Mouse (Mus musculus): ENCODE measurements around the gene Nnmt. TPM values are rescaled to one million over a fixed set of nuclear protein-coding genes. Genes with fewer than 3 reads are reported as not detected.

Nnmt gene
- polyA plus RNA-seq, 1 experiment from 2014 or later: 2.8 TPM

DNA sequence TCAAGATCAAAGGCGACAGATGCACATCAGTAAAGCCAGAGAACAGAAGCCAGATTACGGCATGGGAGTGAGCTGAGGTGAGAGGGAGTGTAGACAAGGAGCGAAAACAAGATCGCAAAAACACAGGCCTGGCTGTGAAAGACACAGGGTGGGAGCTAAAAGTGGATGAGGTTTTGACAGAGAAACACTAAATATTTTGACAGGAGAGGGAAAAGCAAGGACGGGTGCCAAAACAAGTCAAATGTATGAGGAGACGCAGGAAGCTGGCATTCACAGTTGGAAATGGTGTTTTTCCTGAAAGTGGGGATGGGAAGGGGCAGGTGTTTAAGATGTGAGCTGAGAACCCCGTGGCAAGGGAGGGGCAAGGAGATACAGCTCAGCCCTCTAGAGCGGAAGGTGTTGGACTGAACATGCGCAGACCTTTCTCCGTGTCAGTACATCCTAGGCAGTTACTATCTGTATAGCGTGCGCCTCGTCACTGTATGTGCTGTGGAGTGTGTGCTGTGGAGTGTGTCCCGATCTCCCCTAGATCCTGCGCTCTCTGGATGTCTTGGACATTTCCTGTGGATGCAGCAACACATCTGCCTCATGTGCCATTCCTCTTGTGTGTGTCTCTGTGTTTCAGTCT is 33.3 kb upstream of the Nnmt start:
- WGBS: 56% methylated on average over 15 of the region's 15 CpGs

DNA sequence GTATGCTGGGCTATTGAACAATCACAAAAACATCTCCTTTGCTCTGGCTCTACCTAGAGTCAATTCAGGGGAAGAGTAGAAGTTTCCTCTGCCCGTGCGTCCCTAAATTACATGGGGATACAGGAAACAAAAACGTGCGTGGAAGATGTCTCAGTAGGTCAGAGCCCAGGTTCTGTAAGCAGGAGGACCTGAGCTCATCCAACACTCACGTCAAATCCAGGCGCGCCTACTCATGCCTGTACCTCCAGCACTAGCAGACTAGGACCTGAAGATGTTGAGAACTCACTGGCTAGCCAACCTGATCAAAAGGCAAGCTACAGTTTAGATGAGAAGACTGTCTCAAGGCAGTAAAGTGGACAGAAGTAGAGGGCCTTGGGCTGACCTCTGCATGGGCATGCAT is 32.2 kb upstream of the Nnmt start:
- H3K27ac ChIP-seq (ENCODE audit: low read length): no peak overlapping the region
- no peak overlapping the region for H3K9ac ChIP-seq (ENCODE audit: low read length)
- H3K9me3 ChIP-seq (replicated peaks; ENCODE audit: control insufficient read depth, low read length): no peaks in the 10 kb centered on the region
- no peaks in the 10 kb centered on the region for H3K27me3 ChIP-seq (ENCODE audit: control insufficient read depth, insufficient read depth, low read length)
- WGBS: 89% methylated on average over 7 of the region's 7 CpGs
- ATAC-seq (ENCODE audit: insufficient read depth, low FRiP score): no peak
- no peak overlapping the region for H3K4me3 ChIP-seq (replicated peaks; ENCODE audit: low read length)
- H3K4me1 ChIP-seq (ENCODE audit: control insufficient read depth, insufficient read depth, low read length): no peaks in the 10 kb centered on the region; the same call in 1 of the 2 replicates
- H3K4me2 ChIP-seq (ENCODE audit: low read depth, low read length): no peak overlapping the region
- H3K36me3 ChIP-seq (ENCODE audit: control insufficient read depth, insufficient read depth, low read length): no peaks in the 10 kb centered on the region

More for the DNA sequence above, 33.3 kb upstream of the Nnmt start:
- ATAC-seq (ENCODE audit: insufficient read depth, low FRiP score): no peak
- Histone ChIP-seq H3K27me3 (ENCODE audit: control insufficient read depth, insufficient read depth, low read length) (no peaks in the 10 kb centered on the region), H3K4me3 (replicated peaks; ENCODE audit: low read length) (no peak overlapping the region), H3K4me1 (ENCODE audit: control insufficient read depth, insufficient read depth, low read length) (no peaks in the 10 kb centered on the region; the same call in 1 of the 2 replicates), H3K36me3 (ENCODE audit: control insufficient read depth, insufficient read depth, low read length) (no peaks in the 10 kb centered on the region), H3K27ac (ENCODE audit: low read length) (no peak overlapping the region), H3K9ac (ENCODE audit: low read length) (no peak overlapping the region), H3K4me2 (ENCODE audit: low read depth, low read length) (no peak overlapping the region), H3K9me3 (replicated peaks; ENCODE audit: control insufficient read depth, low read length) (no peaks in the 10 kb centered on the region)

DNA sequence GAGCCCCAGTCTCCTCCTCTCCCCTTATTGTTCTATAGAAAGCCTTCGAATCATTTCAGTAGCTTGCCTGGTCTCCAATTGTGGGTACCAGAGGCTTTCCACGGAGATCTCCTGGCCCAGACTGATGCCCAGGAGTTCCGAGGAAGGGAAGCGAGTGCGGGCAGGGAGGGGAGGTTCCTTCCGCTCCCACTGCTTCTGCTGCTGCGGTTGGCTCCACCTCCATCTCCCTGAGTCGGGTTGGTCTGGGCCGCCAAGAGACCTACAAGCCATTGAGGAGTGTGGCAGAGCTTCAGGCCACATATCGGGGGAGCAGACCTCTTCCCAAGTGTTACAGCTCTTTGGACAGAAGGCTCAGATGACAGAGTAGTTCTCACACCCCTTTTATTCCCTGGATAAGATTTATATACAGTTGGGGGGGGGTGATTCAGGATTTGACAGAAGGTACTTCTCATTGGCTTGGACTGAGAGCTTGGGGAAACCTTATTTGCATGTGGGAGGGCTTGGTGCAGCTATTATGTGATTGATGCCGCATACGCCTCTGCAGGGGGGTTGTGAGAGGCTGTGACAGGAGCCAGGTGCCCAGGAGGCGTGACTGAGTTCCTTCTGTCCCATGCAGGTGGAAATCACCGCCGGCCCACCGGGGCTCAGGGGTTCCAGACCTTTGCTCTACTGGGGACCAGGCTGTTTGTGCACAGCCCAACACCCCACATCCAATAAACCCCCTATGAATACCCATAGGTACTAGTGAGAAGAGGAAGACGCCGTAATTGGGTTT is 30.8 kb upstream of the Nnmt start:
- ATAC-seq (ENCODE audit: insufficient read depth, low FRiP score): no peak
- Histone ChIP-seq H3K27me3 (ENCODE audit: control insufficient read depth, insufficient read depth, low read length) (no peaks in the 10 kb centered on the region), H3K27ac (ENCODE audit: low read length) (no peak overlapping the region), H3K9ac (ENCODE audit: low read length) (no peak overlapping the region), H3K9me3 (replicated peaks; ENCODE audit: control insufficient read depth, low read length) (no peaks in the 10 kb centered on the region), H3K36me3 (ENCODE audit: control insufficient read depth, insufficient read depth, low read length) (no peaks in the 10 kb centered on the region), H3K4me1 (ENCODE audit: control insufficient read depth, insufficient read depth, low read length) (no peaks in the 10 kb centered on the region; the same call in 1 of the 2 replicates), H3K4me2 (ENCODE audit: low read depth, low read length) (no peak overlapping the region), H3K4me3 (replicated peaks; ENCODE audit: low read length) (no peak overlapping the region)
- WGBS: 35% methylated on average over 18 of the region's 18 CpGs

DNA sequence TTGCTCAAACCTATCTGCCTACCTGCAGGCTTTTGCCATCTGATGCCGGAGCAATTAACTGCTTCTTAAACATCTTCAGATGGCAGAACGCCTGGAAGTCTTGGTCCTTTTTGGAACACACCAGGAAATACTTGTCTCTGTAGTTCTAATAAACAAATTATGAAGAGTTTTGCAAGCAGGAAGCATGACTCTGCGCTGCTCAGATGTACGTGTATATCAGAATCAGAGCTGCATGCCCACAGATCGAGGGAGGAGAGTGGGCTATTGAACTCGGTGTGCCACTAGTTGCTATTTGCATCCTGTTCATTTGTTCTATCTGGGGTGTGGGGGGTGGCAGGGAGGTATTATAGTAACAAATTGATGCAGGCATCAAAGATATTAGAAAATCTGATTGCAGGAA is 28.2 kb upstream of the Nnmt start:
- Histone ChIP-seq H3K27me3 (ENCODE audit: control insufficient read depth, insufficient read depth, low read length) (no peaks in the 10 kb centered on the region), H3K4me1 (ENCODE audit: control insufficient read depth, insufficient read depth, low read length) (no peaks in the 10 kb centered on the region; the same call in 1 of the 2 replicates), H3K4me3 (replicated peaks; ENCODE audit: low read length) (no peak overlapping the region), H3K9me3 (replicated peaks; ENCODE audit: control insufficient read depth, low read length) (no peaks in the 10 kb centered on the region), H3K4me2 (ENCODE audit: low read depth, low read length) (no peak overlapping the region), H3K27ac (ENCODE audit: low read length) (no peak overlapping the region), H3K9ac (ENCODE audit: low read length) (no peak overlapping the region), H3K36me3 (ENCODE audit: control insufficient read depth, insufficient read depth, low read length) (no peaks in the 10 kb centered on the region)
- no peak for ATAC-seq (ENCODE audit: insufficient read depth, low FRiP score)
- WGBS: 70% methylated on average over 6 of the region's 6 CpGs

DNA sequence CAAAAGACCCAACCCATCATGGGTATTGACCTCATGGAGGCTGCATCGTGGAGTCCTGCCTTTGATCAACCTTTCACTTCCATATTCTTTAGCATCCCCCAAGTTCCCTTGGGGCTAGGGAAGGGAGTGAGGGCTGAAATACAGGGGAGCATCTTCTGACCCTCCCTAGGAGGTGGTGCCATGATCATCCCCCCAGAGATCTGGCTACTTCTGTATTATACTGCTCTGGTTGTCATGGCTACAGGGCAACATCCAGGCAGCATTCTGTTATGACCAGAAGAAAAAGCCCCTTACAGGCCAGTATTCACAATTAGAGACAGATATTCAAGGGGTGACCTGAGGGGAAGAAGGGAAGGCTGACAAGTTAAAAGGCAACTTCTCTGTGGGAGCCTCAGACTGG is 14.3 kb upstream of the Nnmt start:
- H3K9ac ChIP-seq (ENCODE audit: low read length): no peak overlapping the region
- H3K4me2 ChIP-seq (ENCODE audit: low read depth, low read length): no peak overlapping the region
- no peaks in the 10 kb centered on the region for H3K4me1 ChIP-seq (ENCODE audit: control insufficient read depth, insufficient read depth, low read length)
- WGBS: 72% methylated on average over 1 of the region's 1 CpGs
- no peaks in the 10 kb centered on the region for H3K9me3 ChIP-seq (replicated peaks; ENCODE audit: control insufficient read depth, low read length)
- H3K27me3 ChIP-seq (ENCODE audit: control insufficient read depth, insufficient read depth, low read length): 0 out of 2 replicates have a peak, but pooled peaks cover 6% of the 10 kb centered on the region
- no peak overlapping the region for H3K27ac ChIP-seq (ENCODE audit: low read length)
- no peak overlapping the region for H3K4me3 ChIP-seq (replicated peaks; ENCODE audit: low read length)
- H3K36me3 ChIP-seq (ENCODE audit: control insufficient read depth, insufficient read depth, low read length): no peaks in the 10 kb centered on the region
- ATAC-seq (ENCODE audit: insufficient read depth, low FRiP score): no peak

DNA sequence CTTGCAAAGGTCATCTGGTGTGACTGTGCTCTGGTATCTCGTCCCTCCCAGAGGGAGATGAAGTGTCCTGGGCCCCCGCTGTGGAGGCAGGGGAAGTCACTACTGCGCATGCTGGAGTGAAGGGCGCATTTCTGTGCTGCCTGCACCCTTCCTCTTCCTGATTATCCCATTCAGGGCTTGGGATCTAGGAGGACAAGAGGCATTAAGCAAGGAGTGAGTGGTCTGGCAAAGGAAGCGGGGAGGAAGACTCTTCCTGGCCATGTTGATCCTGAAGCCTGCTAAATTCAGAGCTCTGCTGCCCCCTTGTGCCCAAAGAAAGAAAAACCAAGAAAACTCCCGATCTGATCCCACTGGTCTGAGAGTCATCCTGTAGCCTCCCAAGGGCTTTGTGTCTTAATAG is 13.6 kb upstream of the Nnmt start:
- no peak overlapping the region; the same call in 1 of the 2 replicates for H3K4me2 ChIP-seq (ENCODE audit: low read depth, low read length)
- H3K27me3 ChIP-seq (ENCODE audit: control insufficient read depth, insufficient read depth, low read length): 0 out of 2 replicates have a peak, but pooled peaks cover 6% of the 10 kb centered on the region
- 0 out of 2 replicates have a peak, but pooled peaks have one; percentile 25 for ATAC-seq (ENCODE audit: insufficient read depth, low FRiP score)
- no peaks in the 10 kb centered on the region for H3K4me1 ChIP-seq (ENCODE audit: control insufficient read depth, insufficient read depth, low read length)
- WGBS: 21% methylated on average over 6 of the region's 6 CpGs
- H3K9me3 ChIP-seq (replicated peaks; ENCODE audit: control insufficient read depth, low read length): no peaks in the 10 kb centered on the region
- H3K4me3 ChIP-seq (replicated peaks; ENCODE audit: low read length): no peak overlapping the region
- H3K9ac ChIP-seq (ENCODE audit: low read length): no peak overlapping the region
- no peaks in the 10 kb centered on the region for H3K36me3 ChIP-seq (ENCODE audit: control insufficient read depth, insufficient read depth, low read length)
- H3K27ac ChIP-seq (ENCODE audit: low read length): no peak overlapping the region

DNA sequence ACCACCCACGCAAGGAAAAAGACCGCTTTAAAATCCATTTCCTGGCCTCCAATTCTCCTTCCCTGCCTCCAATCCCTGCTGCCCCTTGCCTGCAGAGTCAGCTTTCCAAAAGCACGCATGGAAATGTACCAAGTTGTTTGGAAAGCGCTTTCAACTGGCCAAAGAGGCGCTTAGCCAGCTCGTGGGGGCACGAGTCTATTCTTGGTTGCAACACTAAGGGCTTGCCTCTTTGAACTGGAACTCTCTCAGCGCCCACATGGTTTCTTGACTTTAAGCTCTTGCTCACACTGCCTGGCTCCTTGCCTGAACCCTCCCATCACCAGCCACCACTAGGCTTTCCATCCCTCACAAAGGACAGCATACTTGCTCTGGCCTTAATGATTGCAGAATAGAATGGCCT is 13.2 kb upstream of the Nnmt start:
- ATAC-seq (ENCODE audit: insufficient read depth, low FRiP score): 0 out of 2 replicates have a peak, but pooled peaks have one; percentile 13

DNA sequence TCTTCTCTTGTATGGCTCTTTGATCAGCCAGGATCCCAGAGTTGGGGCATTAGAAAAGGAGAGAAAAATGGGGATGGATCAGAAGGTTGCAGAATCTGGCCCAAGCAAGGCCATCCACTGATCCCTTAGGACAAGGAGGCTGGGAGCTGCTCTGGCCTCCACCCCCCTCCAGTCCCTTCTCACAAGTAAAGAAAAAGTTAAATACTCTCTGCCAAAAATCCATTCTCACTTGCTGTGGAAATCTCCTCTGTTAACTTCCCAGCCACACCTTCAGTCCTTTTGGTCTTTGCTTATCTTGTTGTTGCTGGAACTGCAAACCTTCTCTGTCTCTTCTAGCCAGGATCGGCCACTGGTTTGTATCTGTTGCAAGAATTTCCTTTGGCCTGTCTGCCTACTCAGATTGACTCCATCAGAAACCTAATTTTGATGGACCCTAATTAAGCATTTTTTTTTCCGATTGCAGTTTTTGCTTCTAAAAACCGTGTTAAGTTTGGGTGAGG is 12.6 kb upstream of the Nnmt start:
- Histone ChIP-seq H3K4me3 (replicated peaks; ENCODE audit: low read length) (no peak overlapping the region), H3K36me3 (ENCODE audit: control insufficient read depth, insufficient read depth, low read length) (no peaks in the 10 kb centered on the region), H3K9ac (ENCODE audit: low read length) (no peak overlapping the region), H3K4me2 (ENCODE audit: low read depth, low read length) (no peak overlapping the region), H3K9me3 (replicated peaks; ENCODE audit: control insufficient read depth, low read length) (no peaks in the 10 kb centered on the region), H3K27me3 (ENCODE audit: control insufficient read depth, insufficient read depth, low read length) (0 out of 2 replicates have a peak, but pooled peaks cover 6% of the 10 kb centered on the region), H3K4me1 (ENCODE audit: control insufficient read depth, insufficient read depth, low read length) (no peaks in the 10 kb centered on the region), H3K27ac (ENCODE audit: low read length) (no peak overlapping the region)
- 78% methylated on average over 3 of the region's 3 CpGs for WGBS
- ATAC-seq (ENCODE audit: insufficient read depth, low FRiP score): no peak

More for the DNA sequence above, 13.2 kb upstream of the Nnmt start:
- Histone ChIP-seq H3K9me3 (replicated peaks; ENCODE audit: control insufficient read depth, low read length) (no peaks in the 10 kb centered on the region), H3K4me2 (ENCODE audit: low read depth, low read length) (no peak overlapping the region), H3K9ac (ENCODE audit: low read length) (no peak overlapping the region), H3K27me3 (ENCODE audit: control insufficient read depth, insufficient read depth, low read length) (0 out of 2 replicates have a peak, but pooled peaks cover 6% of the 10 kb centered on the region), H3K27ac (ENCODE audit: low read length) (no peak overlapping the region), H3K4me1 (ENCODE audit: control insufficient read depth, insufficient read depth, low read length) (no peaks in the 10 kb centered on the region), H3K36me3 (ENCODE audit: control insufficient read depth, insufficient read depth, low read length) (no peaks in the 10 kb centered on the region), H3K4me3 (replicated peaks; ENCODE audit: low read length) (no peak overlapping the region)
- 75% methylated on average over 8 of the region's 8 CpGs for WGBS

DNA sequence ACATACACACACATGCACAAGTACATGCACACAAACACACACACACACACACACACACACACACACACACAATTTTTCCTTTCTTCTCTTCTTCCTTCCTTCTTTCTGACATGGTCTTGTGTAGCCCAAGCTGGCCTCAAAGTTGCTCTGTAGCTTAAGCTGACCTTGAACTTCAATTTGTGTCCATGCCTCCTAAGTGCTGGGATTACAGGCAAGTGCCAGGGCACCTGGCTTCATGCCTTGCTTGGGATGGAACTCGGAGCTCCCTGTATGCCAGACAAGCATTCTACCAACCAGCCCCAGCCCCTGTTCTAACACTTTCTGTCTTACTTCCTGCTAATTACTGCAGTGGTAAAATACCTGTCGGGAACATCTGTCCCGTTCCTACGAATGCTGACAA is 8.3 kb upstream of the Nnmt start:
- no peaks in the 10 kb centered on the region for H3K27me3 ChIP-seq (ENCODE audit: control insufficient read depth, insufficient read depth, low read length)
- H3K4me3 ChIP-seq (replicated peaks; ENCODE audit: low read length): no peak overlapping the region
- no peaks in the 10 kb centered on the region for H3K36me3 ChIP-seq (ENCODE audit: control insufficient read depth, insufficient read depth, low read length)
- H3K4me2 ChIP-seq (ENCODE audit: low read depth, low read length): no peak overlapping the region
- H3K4me1 ChIP-seq (ENCODE audit: control insufficient read depth, insufficient read depth, low read length): no peaks in the 10 kb centered on the region
- 74% methylated on average over 4 of the region's 4 CpGs for WGBS
- no peak overlapping the region for H3K27ac ChIP-seq (ENCODE audit: low read length)
- ATAC-seq (ENCODE audit: insufficient read depth, low FRiP score): no peak
- H3K9ac ChIP-seq (ENCODE audit: low read length): no peak overlapping the region
- no peaks in the 10 kb centered on the region for H3K9me3 ChIP-seq (replicated peaks; ENCODE audit: control insufficient read depth, low read length)

Measured in stomach, embryonic 16.5 days (tissue).